Comparison of ENCODE assay signal across 9 mouse cellular contexts in the genomic region with DNA sequence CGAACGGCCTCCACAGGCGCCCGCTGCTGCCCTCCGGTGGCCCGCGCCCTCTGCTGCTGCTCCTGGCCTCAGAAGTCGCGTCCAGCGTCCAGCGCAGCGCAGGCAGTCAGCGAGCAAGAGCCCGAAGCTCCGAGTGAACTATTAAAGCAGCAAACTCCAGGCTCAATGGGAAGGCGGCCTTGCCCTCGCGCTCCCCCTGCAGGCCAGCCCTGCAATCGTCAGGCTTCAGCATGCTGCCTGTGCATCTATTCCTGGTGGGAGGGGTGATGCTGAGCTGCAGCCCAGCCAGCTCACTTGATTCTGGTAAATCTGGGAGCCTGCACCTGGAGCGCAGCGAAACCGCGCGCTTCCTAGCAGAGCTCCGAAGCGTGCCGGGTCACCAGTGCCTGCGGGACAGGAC. TPM values are rescaled to one million over a fixed set of nuclear protein-coding genes. Genes with fewer than 3 reads are reported as not detected.
DNase-seq lines count a peak whose midpoint lies in the region.
"Had no signal": no experiment of that assay in that cellular context is flagged by ENCODE, and none has a peak within 500 bp of the region (broad histone marks: within the 10 kb centered on the region; RNA-seq: fewer than 3 reads in every experiment).

A gene (plus strand): TSS at position 231 of the 400 bp plus-strand sequence.

- DNase-seq in adrenal gland, postnatal 14 days: peak; percentile 78
- DNase-seq in cerebellum, postnatal 4 days (ENCODE audit: low spot score in 2 of 2): peak; percentile 29 to 69
- peak; percentile 97 for DNase-seq in heart, adult 11 months
- DNase-seq in kidney, adult 9 months: peak; percentile 85
- peak; percentile 41 for DNase-seq in left cerebral cortex, adult 11 months (ENCODE audit: low spot score)
- peak; percentile 83 for DNase-seq in lung, postnatal 10 days
- peak; percentile 57 to 58 for DNase-seq in spleen, adult 18-20 months
- peak; percentile 73 for DNase-seq in urinary bladder, postnatal 14 days (ENCODE audit: low spot score)

RNA-seq across cellular contexts. Expression of the gene that starts here (rescaled TPM):
- not detected in 2 replicates for total RNA-seq in adrenal gland, postnatal 14 days (2021)
- total RNA-seq: megakaryocyte-erythroid progenitor cell, adult 5-6 weeks had no signal

Comparison
In these comparisons a context has a peak if more than half of its experiments do, and no peak if none do; other contexts are left out.
1. Peak in every context shown above with its lines: DNase-seq.
2. Peak in DNase-seq in adrenal gland, postnatal 14 days; RNA of the gene not detected or under 1 TPM.
3. DNase-seq: peak in every context shown above with its lines; median percentile 97 in heart, adult 11 months; 85 in kidney, adult 9 months; 83 in lung, postnatal 10 days; 78 in adrenal gland, postnatal 14 days; 73 in urinary bladder, postnatal 14 days; 58 in spleen, adult 18-20 months; 49 in cerebellum, postnatal 4 days; 41 in left cerebral cortex, adult 11 months.